In genomic region chr5:135641028-135641427, GRCm38 (mm10) we compare ENCODE assay signal across 25 mouse cellular contexts. TPM values are rescaled to one million over a fixed set of nuclear protein-coding genes. Genes with fewer than 3 reads are reported as not detected.
DNase-seq lines count a peak whose midpoint lies in the region; ATAC-seq and TF ChIP-seq lines count a peak whose summit lies in the region.
"Had no signal": no experiment of that assay in that cellular context is flagged by ENCODE, and none has a peak within 500 bp of the region (broad histone marks: within the 10 kb centered on the region; RNA-seq: fewer than 3 reads in every experiment).

No protein-coding gene starts in this region.

- H3K9me3 ChIP-seq in liver, postnatal 0 days (ENCODE audit: low read length), result no peaks in the 10 kb centered on the region
- H3K9me3 ChIP-seq in liver, embryonic 11.5 days (ENCODE audit: control insufficient read depth, low read length), result no peaks in the 10 kb centered on the region
- H3K9me3 ChIP-seq: embryonic facial prominence, embryonic 10.5 days; embryonic facial prominence, embryonic 12.5 days; forebrain, embryonic 13.5 days; forebrain, embryonic 15.5 days; G1E had no signal

- H3K4me2 ChIP-seq in liver, postnatal 0 days (ENCODE audit: low read depth, low read length), result no peak overlapping the region
- no peak overlapping the region for H3K4me2 ChIP-seq in liver, embryonic 11.5 days
- H3K4me2 ChIP-seq: embryonic facial prominence, embryonic 12.5 days; forebrain, embryonic 13.5 days; forebrain, embryonic 15.5 days had no signal

- H3K4me1 ChIP-seq in liver, postnatal 0 days (ENCODE audit: insufficient read depth), result peaks cover 18% of the 10 kb centered on the region
- H3K4me1 ChIP-seq in liver, embryonic 11.5 days (replicated peaks; ENCODE audit: control insufficient read depth, insufficient read depth, low read length), result peaks cover 22% of the 10 kb centered on the region
- H3K4me1 ChIP-seq: embryonic facial prominence, embryonic 12.5 days; forebrain, embryonic 15.5 days had no signal

- H3K4me3 ChIP-seq in gastrocnemius, adult 2 months, result no peak overlapping the region
- no peak overlapping the region for H3K4me3 ChIP-seq in liver, postnatal 0 days (ENCODE audit: low read depth, low read length)
- H3K4me3 ChIP-seq in liver, embryonic 11.5 days (ENCODE audit: low read depth, low read length), result no peak overlapping the region
- H3K4me3 ChIP-seq: embryonic facial prominence, embryonic 10.5 days; embryonic facial prominence, embryonic 12.5 days; forebrain, embryonic 13.5 days; forebrain, embryonic 15.5 days had no signal

- no peak for ATAC-seq in liver, postnatal 0 days
- ATAC-seq in liver, embryonic 11.5 days (replicated peaks; ENCODE audit: low FRiP score), result no peak
- peak; percentile 62 for ATAC-seq in granulocyte monocyte progenitor cell, adult 5-6 weeks (replicated peaks; ENCODE audit: poor library complexity, severe bottlenecking)
- ATAC-seq: activated CD4-positive, CD25-positive, alpha-beta regulatory T cell, adult 4 months; CD4-positive, CD25-positive, alpha-beta regulatory T cell, adult 4 months; forebrain, embryonic 13.5 days; forebrain, embryonic 15.5 days; forebrain, postnatal 0 days; Patski had no signal

- H3K27me3 ChIP-seq in liver, postnatal 0 days (ENCODE audit: insufficient read depth, low read length), result no peaks in the 10 kb centered on the region
- H3K27me3 ChIP-seq in liver, embryonic 11.5 days (replicated peaks; ENCODE audit: control insufficient read depth, insufficient read depth, low read length), result no peaks in the 10 kb centered on the region
- H3K27me3 ChIP-seq: CH12.LX; embryonic facial prominence, embryonic 12.5 days; forebrain, embryonic 13.5 days; forebrain, embryonic 15.5 days; Patski had no signal

- peak overlapping the region; percentile 26; the same call in 1 of the 2 replicates for H3K9ac ChIP-seq in liver, postnatal 0 days (replicated peaks)
- no peak overlapping the region for H3K9ac ChIP-seq in liver, embryonic 11.5 days (ENCODE audit: low read depth, low read length)
- H3K9ac ChIP-seq: embryonic facial prominence, embryonic 12.5 days; forebrain, embryonic 13.5 days; forebrain, embryonic 15.5 days; forebrain, postnatal 0 days had no signal

- no peak for DNase-seq in gastrocnemius, adult 2 months
- DNase-seq in gastrocnemius, postnatal 14 days, result no peak
- no peak for DNase-seq in liver, postnatal 0 days
- no peak for DNase-seq in liver, embryonic 11.5 days (ENCODE audit: low spot score)
- DNase-seq in frontal cortex, postnatal 10 days (ENCODE audit: low spot score in 2 of 2), result no peak
- DNase-seq: adrenal gland, adult 8-10 months; adrenal gland, postnatal 14 days; adrenal gland, postnatal 36 days; B cell, adult 2 months; cerebellum, adult 11-12 months; cerebellum, adult 2 months; cerebellum, adult 9-10 months; cerebellum, postnatal 10 days; cerebellum, postnatal 25 days; forebrain, postnatal 0 days had no signal

- no peak for TF ChIP-seq EP300 in liver, postnatal 0 days (IDR thresholded peaks at IDR 0.05; ENCODE audit: low read depth)

- intact Hi-C loops in gastrocnemius, adult 2 months (cut with DNase I), result no loop called here
- intact Hi-C loops in gastrocnemius, postnatal 14 days (cut with DNase I; ENCODE audit: low total_unique reads), result no loop called here

- no peak for TF ChIP-seq CTCF in gastrocnemius, adult 2 months (IDR thresholded peaks at IDR 0.05)
- TF ChIP-seq CTCF in liver, postnatal 0 days (IDR thresholded peaks at IDR 0.05; ENCODE audit: low read depth), result no peak

- H3K27ac ChIP-seq in gastrocnemius, adult 2 months, result peak overlapping the region; percentile 60; the same call in 1 of the 2 replicates
- H3K27ac ChIP-seq in liver, postnatal 0 days (ENCODE audit: low read depth), result peak overlapping the region; percentile 97
- no peak overlapping the region for H3K27ac ChIP-seq in liver, embryonic 11.5 days (ENCODE audit: low read depth, low read length)
- H3K27ac ChIP-seq: embryonic facial prominence, embryonic 10.5 days; embryonic facial prominence, embryonic 12.5 days; forebrain, embryonic 15.5 days had no signal

- no peaks in the 10 kb centered on the region; the same call in 1 of the 2 replicates for H3K36me3 ChIP-seq in liver, postnatal 0 days (replicated peaks; ENCODE audit: insufficient read depth, low read length)
- peaks cover 9% of the 10 kb centered on the region; the same call in 1 of the 2 replicates for H3K36me3 ChIP-seq in liver, embryonic 11.5 days (ENCODE audit: control insufficient read depth, insufficient read depth, low read length)

- WGBS in liver, postnatal 0 days (ENCODE audit: insufficient replicate concordance), result 65% methylated on average over 1 of the region's 1 CpGs
- WGBS in liver, embryonic 11.5 days, result 87% methylated on average over 1 of the region's 1 CpGs

RNA-seq across cellular contexts. Expression of gene Rhbdd2, which starts 8.6 kb away (rescaled TPM):
- 10 to 100 TPM; 10.7 to 13.0 TPM for total RNA-seq in gastrocnemius, adult 2 months (2021)
- 10 to 100 TPM in 1 of 2 experiments, 1 to 10 TPM in 1; 9.4 to 10.8 TPM for total RNA-seq in gastrocnemius, postnatal 14 days (2021)
- polyA plus RNA-seq in liver, postnatal 0 days (2015; fragmentation: Nextera tagmentation; extraction: Ambion mirVana), result 22.6 and 28.3 TPM in 2 replicates
- polyA plus RNA-seq in liver, embryonic 11.5 days (2014; fragmentation: Nextera tagmentation; extraction: Ambion mirVana), result 25.0 and 27.8 TPM in 2 replicates
- 14.1 and 19.1 TPM in 2 replicates for total RNA-seq in granulocyte monocyte progenitor cell, adult 5-6 weeks (2014; fragmentation: Nextera tagmentation)
- total RNA-seq in granulocyte monocyte progenitor cell, adult 5-6 weeks (2017), result 4.3 and 8.2 TPM in 2 replicates

RNA-seq across cellular contexts. Expression of gene Por, which starts 28.8 kb away (rescaled TPM):
- total RNA-seq in gastrocnemius, adult 2 months (2021), result 10 to 100 TPM; 31.4 to 32.7 TPM
- total RNA-seq in gastrocnemius, postnatal 14 days (2021), result 10 to 100 TPM; 18.7 to 19.4 TPM
- 302 and 303 TPM in 2 replicates for polyA plus RNA-seq in liver, postnatal 0 days (2015; fragmentation: Nextera tagmentation; extraction: Ambion mirVana)
- 48.1 and 49.3 TPM in 2 replicates for polyA plus RNA-seq in liver, embryonic 11.5 days (2014; fragmentation: Nextera tagmentation; extraction: Ambion mirVana)
- 26.7 and 34.3 TPM in 2 replicates for total RNA-seq in granulocyte monocyte progenitor cell, adult 5-6 weeks (2014; fragmentation: Nextera tagmentation)
- 20.6 and 28.7 TPM in 2 replicates for total RNA-seq in granulocyte monocyte progenitor cell, adult 5-6 weeks (2017)
